Mouse (Mus musculus): ENCODE results near the gene Olfr1221. TPM values are rescaled to one million over a fixed set of nuclear protein-coding genes. Genes with fewer than 3 reads are reported as not detected.

Olfr1221 gene
- not detected for total RNA-seq (2023)

DNA sequence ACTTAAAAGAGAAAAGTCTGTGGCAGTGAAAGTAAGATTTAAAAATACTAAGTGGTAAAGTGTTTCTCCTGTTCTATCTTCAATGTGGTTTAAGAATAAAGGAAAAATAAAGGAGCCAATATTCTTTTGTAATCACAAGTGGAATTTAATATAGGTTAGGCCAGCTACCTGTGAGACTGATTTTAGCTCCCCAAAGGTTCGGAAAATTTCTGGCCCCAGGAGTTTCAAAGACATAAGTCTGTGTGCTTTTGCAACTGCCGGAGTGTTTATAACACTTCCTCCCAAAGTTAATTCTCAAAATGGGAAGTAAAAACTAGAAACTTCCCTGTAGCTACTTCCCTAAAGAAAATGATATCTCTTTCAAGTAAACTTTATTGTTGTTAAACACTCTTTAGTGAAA lies at the start of gene Olfr1221:
Gene Olfr1221 (minus strand): TSS at position 101 of the 400 bp plus-strand sequence.

GRCm38 (mm10) chr2:89163991-89164390 lies 46.9 kb upstream of the Olfr1221 start, which contains the start of gene Olfr1224-ps1:
TSS of gene Olfr1224-ps1 (minus strand) at chr2:89164091.

DNA sequence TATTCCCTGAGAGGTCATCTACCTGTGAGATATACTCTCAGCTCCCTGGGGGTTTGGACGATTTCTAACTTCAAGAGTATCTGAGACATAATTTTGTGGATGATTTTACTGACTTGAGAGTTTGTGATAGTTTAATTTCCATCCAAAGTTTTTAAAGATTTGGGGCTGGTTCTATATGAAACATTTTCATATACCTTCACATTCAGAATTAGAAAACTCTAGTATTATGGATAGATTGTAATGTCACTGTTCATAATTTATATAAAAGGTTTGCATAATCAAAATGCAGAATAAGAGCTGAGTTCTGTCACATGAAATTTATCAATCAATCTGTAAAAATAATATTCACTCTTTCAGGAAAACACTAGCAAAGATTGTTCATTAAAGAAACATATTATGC lies 34.4 kb upstream of the Olfr1221 start, which contains the start of gene Olfr1223:
Gene Olfr1223 (minus strand): TSS at position 101 of the 400 bp plus-strand sequence.

DNA sequence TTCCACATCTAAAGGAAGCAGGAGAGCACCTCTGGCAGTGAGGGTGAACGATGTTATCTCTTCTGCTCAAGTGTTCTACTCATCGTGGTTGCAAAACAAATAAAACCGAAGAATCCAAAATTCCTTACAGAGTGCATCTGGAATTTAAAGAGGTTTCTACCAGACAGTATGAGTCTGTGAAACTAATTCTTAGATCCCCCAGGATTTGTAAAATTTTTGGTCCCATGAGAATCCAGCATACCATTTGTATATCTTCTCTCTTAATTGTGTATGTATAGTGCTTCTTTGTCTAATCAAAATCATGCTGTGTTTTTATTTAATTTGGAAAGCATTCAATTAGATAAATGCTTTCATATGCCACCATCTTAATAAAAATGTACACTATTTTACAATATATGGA lies 15.9 kb upstream of the Olfr1221 start, which contains the start of gene Olfr1222:
Gene Olfr1222 (minus strand): TSS at position 101 of the 400 bp plus-strand sequence.

GRCm38 (mm10) chr2:89106735-89107134 lies 10.3 kb downstream of the Olfr1221 start, which contains the start of gene Olfr1220:
TSS of gene Olfr1220 (minus strand) at chr2:89106835.

GRCm38 (mm10) chr2:89083413-89083812 lies 33.7 kb downstream of the Olfr1221 start, which contains the start of gene Olfr1219:
TSS of gene Olfr1219 (minus strand) at chr2:89083513.

DNA sequence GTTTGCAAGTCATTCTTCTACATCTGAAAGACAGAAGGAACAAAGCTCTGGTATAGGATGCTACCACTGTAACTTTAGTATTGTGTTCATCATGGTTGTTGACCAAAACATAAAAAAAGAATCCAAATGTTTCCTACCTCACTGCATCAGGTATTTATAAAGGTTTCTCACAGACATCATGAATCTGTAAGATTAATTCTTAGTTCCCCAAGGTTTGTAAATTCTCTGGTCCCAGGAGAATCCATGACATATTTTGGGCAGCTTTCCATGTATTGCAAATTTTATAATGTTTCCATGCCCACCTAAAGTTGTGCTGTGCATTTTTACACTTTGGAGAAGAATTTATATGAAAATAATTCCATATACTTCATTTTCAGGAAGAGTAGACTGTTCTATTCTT lies 56.0 kb downstream of the Olfr1221 start, which contains the start of gene Olfr1218:
Gene Olfr1218 (minus strand): TSS at position 101 of the 400 bp plus-strand sequence.

Other genes starting within 250 kb of the Olfr1221 start
- not detected for gene Olfr1208, start 215.0 kb downstream of the Olfr1221 start, total RNA-seq (2023)
- not detected for gene Olfr1209, start 202.1 kb downstream of the Olfr1221 start, total RNA-seq (2023)
- not detected for gene Olfr1211, start 179.2 kb downstream of the Olfr1221 start, total RNA-seq (2023)
- not detected for gene Olfr1212, start 163.3 kb downstream of the Olfr1221 start, total RNA-seq (2023)
- gene Gm13762, start 137.0 kb downstream of the Olfr1221 start, total RNA-seq (2023) = not detected
- not detected for gene Olfr1214, start 124.6 kb downstream of the Olfr1221 start, total RNA-seq (2023)
- gene Olfr1215, start 110.3 kb downstream of the Olfr1221 start, total RNA-seq (2023) = not detected
- gene Olfr1216, start 98.9 kb downstream of the Olfr1221 start, total RNA-seq (2023) = not detected
- gene Olfr1217, start 85.2 kb downstream of the Olfr1221 start, total RNA-seq (2023) = not detected
- gene Olfr1218, start 56.1 kb downstream of the Olfr1221 start, total RNA-seq (2023) = not detected
- gene Olfr1219, start 33.8 kb downstream of the Olfr1221 start, total RNA-seq (2023) = not detected
- gene Olfr1220, start 10.4 kb downstream of the Olfr1221 start, total RNA-seq (2023) = not detected
- gene Olfr1222, start 15.8 kb upstream of the Olfr1221 start, total RNA-seq (2023) = not detected
- gene Olfr1223, start 34.3 kb upstream of the Olfr1221 start, total RNA-seq (2023) = not detected
- gene Olfr1224-ps1, start 46.8 kb upstream of the Olfr1221 start, total RNA-seq (2023) = not detected
- gene Olfr1225, start 57.4 kb upstream of the Olfr1221 start, total RNA-seq (2023) = not detected
- gene Olfr1226, start 82.8 kb upstream of the Olfr1221 start, total RNA-seq (2023) = not detected
- gene Olfr1228, start 136.8 kb upstream of the Olfr1221 start, total RNA-seq (2023) = not detected
- gene Olfr1229, start 170.7 kb upstream of the Olfr1221 start, total RNA-seq (2023) = not detected
- gene Olfr1230, start 180.0 kb upstream of the Olfr1221 start, total RNA-seq (2023) = not detected
- not detected for gene Olfr1231, start 189.8 kb upstream of the Olfr1221 start, total RNA-seq (2023)
- not detected for gene Olfr1232, start 212.4 kb upstream of the Olfr1221 start, total RNA-seq (2023)
- not detected for gene Olfr1233, start 225.1 kb upstream of the Olfr1221 start, total RNA-seq (2023)
- gene Olfr1234, start 247.6 kb upstream of the Olfr1221 start, total RNA-seq (2023) = not detected

Data from neutrophil, adult 59 days (primary cell).